Mouse (Mus musculus) liver, embryonic 12.5 days (tissue): ENCODE measurements around the gene B3gnt5. TPM values are rescaled to one million over a fixed set of nuclear protein-coding genes. Genes with fewer than 3 reads are reported as not detected.

ENCODE experiments used
- polyA plus RNA-seq: library from polyadenylated mRNA; unstranded; fragments of >200 nt; fragmentation: Nextera tagmentation; extraction: Ambion mirVana; gene quantifications from 2 replicates; pipeline ENCODE4 v1.2.1, GENCODE M21; 2016

Gene B3gnt5
- polyA plus RNA-seq, 1 experiment from 2014 or later, result 1.9 TPM

Other genes starting within 250 kb of the B3gnt5 start
- not detected in 2 replicates for gene Olfr167, start 237.9 kb upstream of the B3gnt5 start, polyA plus RNA-seq
- not detected in 2 replicates for gene Olfr168, start 224.7 kb upstream of the B3gnt5 start, polyA plus RNA-seq
- not detected in 2 replicates for gene Olfr169, start 188.4 kb upstream of the B3gnt5 start, polyA plus RNA-seq
- not detected in 2 replicates for gene Olfr170, start 148.3 kb upstream of the B3gnt5 start, polyA plus RNA-seq
- not detected in 2 replicates for gene Olfr171, start 130.3 kb upstream of the B3gnt5 start, polyA plus RNA-seq
- gene Lamp3, start 53.8 kb upstream of the B3gnt5 start, polyA plus RNA-seq, result not detected in 2 replicates
- gene Klhl6, start 222.8 kb downstream of the B3gnt5 start, polyA plus RNA-seq, result 17.4 and 18.0 TPM in 2 replicates